Mouse (Mus musculus) thymus, postnatal 14 days (tissue): Measurements from ENCODE around the gene Fancc.
"Not testable (repeated sequence)": the region's sequence is repeated elsewhere in the genome, so short reads cannot be mapped to it uniquely, and the experiment has no call there.

Experiments used
- DNase-seq: peaks from one replicate; pipeline ENCODE4 v3.0.0; 2021

Fancc gene

GRCm38 (mm10) chr13:63315111-63315510 lies 182.0 kb downstream of the Fancc start:
- DNase-seq: not testable (repeated sequence)

DNA sequence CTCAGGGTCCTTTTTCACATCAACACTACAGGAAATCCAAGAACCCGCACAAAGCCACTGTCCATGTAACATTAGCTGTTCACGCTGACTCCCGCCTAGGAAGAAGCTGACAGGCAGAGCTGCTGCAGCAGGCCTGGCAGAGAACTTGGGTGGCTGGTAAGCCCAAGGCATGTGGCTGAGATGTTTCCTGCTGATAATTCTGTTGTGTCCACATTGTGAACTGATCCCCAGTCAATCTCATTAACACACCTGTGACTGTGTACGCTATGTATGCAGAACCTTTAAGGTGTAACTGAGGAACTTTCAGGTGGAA lies 182.5 kb downstream of the Fancc start:
- DNase-seq: no peak

DNA sequence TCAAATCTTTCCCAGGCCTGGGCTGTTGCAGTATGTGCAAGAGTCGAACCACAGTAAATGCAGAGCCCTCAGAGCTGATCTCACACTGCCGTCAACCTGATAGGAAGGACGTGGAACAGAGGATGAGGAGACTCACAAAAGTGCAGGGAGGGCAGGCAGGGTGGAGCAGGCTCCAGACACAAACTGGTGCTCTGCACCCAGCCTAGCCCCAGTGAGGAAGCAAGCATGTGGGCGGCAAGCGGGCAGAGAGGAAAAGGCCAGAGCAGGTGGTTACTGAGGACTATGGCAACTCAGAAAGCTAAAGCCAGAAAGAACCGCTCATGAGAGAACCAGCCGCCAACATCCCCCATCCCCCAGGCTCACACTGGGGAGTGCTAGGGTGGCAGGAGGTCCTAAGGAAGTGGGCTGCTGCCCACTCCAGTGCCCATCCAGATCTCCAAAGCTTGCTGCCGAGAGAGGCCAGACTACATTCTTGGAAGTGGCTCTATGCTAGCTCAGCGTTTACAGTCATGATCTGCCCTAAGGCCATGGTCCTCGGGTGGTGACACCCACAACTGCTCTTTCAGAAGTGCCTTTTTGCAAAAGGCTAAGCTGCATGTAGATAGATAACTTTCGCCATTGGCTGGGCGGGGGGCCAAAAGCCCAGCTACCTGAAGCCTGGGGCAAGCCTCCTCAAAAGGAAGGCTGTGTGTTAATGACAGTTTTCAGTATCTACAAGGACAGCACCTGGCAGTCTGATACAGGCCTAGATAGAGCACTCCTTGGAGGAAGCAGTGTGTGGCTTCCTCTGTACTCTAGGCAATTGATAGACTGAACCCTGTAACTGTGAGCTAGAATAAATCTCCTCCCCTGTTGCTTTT lies 183.1 kb downstream of the Fancc start:
- peak; percentile 26 for DNase-seq

GRCm38 (mm10) chr13:63313247-63313646 lies 183.8 kb downstream of the Fancc start:
- DNase-seq: no peak

GRCm38 (mm10) chr13:63311156-63311555 lies 185.9 kb downstream of the Fancc start:
- DNase-seq: no peak

- no peak for DNase-seq
These were observed 187.5 kb downstream of the Fancc start for GRCm38 (mm10) chr13:63309563-63309962.

DNA sequence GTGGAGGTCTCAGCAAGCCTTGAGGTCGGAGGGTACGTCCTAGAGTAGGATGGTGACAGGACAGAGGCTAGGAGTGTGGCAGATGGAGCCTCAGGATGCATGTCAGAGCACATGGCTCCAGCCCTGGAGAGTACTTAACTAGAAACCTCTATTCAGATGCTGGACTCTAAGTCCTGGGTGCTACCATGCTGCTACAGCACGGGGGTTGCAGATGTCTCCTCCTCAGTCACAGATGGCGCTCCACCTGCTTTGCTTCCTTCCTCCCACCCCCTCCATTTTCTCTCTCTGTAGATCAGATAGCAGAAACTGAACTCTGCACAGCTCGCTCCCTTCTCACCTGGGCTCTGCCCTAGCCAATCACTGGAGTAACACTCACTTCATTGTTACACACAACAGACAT lies 190.3 kb downstream of the Fancc start:
- DNase-seq: peak; percentile 70

- DNase-seq: no peak
These were observed 191.7 kb downstream of the Fancc start for GRCm38 (mm10) chr13:63305160-63306011.

DNA sequence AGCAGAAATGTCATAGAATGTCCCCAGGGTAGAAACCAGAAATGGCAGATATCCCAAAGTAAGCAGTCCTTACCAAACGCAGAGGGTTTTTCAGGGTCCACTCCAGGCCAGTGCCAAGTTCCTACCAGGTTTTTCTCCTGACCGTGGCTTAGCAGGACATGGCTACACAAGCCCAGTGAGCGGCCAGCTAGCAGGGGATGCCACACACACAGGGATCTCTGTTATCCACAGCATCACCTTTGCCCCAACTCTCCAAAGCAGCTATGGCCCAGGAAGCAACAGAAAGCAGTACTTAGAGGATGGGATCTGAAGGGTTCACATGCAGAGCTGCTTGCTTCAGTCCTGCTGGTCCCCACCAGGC lies 192.3 kb downstream of the Fancc start:
- DNase-seq: no peak

DNA sequence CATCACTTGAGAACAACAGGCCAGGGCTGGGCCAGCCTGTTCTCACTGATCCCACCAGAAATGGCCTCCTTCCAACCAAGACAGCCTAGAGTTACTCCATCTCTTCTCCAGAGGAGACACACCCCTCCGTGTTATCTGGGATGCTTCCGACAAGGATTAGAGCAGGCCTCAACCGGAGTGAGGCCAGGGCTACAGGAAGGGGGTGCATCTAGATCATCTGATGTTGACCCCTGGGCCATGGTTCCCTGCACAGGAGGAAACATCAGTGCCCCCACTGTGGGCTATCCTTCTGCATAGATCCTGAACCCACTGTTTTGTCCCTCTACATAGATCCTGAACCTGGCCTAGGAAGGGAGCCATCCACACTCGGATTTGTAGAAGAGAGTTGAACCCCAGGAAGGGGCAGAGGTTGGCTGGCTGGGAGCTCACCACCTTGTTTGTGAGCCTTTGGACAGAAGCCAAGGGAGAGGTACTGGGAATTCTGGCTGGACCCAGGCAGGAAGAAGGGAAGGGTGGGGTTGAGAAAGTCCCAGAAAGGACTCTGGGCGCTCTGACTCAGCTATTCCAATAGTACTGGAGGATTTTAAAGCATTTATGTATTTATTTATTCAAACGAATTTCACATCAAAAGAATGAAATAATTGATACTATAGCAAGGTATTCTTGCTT lies 192.8 kb downstream of the Fancc start:
- DNase-seq: no peak

DNA sequence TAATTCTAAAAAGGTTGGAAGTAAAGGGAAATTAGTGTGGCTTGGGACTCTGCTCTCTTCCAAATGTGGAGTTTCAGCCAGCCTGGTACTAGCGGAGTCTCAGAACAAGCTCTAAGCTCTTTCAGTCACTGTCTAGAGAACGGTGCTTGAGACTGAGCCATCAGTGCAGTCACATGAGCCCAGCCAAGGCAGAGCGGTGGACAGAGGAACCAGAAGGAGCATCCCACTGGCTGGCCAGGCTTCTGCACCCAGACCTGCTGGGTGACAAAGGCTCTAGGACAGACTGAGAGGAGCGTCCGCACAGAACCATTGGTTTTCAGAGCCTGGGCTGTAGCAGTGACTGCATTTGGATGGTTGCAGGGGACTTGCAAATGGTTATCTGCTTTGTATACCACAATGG lies 194.7 kb downstream of the Fancc start:
- no peak for DNase-seq

DNA sequence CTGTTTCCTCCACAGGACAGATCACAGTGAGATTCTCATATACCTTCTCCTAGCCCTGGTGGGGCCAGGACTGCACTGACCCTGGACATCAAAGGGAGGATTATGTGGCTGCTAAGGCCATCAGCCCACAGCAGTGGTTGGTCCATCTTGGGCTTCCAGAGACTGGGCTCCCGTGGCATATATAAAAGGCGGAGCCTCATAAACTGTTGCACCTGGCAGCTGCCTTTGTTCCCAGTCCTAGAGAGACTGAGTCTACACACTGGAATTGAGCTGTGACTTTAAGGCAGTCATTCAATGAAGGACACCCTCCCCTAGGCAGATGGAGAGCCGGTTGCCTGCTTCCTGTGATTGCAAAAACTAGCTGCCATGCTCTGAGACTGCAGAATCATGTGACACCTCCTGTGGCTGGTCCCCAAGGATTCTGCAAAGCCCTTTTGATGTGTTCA lies 195.3 kb downstream of the Fancc start:
- DNase-seq: no peak

DNA sequence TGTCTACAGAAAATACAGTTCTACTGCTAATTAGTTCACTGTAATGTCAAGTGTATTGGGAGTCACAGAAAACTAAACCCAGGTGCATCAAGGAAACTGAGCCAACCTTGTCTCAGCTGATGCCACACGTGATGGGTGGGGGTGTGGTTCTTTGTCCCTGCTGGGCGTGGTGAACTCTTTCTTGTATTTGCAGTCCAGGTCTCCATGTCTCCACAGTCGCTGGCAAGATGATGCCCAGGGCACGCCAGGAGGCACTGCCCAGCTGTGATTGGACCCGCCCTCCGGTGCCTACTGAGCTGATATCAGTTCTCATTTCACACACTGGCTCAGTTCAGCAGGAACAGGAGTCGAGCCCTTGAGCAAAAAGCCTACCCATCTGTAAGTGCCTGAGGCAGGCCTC lies 196.1 kb downstream of the Fancc start:
- no peak for DNase-seq

DNA sequence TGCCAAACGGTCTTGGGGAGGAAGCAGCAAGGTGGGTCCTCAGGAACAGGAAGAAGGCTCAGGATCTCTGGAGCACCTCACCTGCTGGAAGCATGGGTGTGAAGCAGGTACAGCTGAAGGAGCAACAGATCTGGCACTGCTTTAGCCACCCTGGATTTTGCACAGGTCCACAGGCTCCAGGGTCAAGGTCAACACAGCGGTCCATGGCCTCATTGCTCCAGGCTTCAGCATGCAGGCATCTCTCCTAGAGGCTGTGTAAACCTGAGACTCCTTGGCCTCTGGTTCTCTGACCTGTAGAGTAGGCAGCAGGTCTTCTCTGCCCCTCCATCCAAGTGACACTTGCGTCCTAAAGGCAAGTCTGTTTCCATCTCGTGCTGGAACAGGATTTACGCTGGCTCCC lies 198.1 kb downstream of the Fancc start:
- no peak for DNase-seq

GRCm38 (mm10) chr13:63297933-63298332 lies 199.1 kb downstream of the Fancc start:
- DNase-seq: no peak

- DNase-seq: no peak
These were observed 200.1 kb downstream of the Fancc start for GRCm38 (mm10) chr13:63297003-63297402.

DNA sequence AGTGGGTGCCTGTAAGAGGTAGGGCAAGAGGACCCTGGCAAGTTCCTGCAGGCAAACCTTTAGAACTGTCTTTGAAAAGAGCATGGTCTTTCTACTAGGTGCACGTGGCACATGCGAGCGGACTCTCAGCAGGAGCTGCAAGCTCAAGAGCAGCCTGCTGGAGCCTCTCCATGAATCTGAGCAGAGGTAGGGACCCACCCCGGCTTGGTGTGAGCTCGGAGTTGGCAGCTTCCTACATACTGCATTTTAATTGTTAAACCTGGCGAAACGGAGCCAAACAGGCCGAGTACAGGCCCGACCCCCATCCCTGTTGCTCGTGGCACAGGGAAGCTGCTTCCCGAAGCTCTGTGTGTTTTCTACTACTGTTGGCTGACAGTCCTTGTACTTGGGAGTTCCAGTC lies 200.8 kb downstream of the Fancc start:
- no peak for DNase-seq

DNA sequence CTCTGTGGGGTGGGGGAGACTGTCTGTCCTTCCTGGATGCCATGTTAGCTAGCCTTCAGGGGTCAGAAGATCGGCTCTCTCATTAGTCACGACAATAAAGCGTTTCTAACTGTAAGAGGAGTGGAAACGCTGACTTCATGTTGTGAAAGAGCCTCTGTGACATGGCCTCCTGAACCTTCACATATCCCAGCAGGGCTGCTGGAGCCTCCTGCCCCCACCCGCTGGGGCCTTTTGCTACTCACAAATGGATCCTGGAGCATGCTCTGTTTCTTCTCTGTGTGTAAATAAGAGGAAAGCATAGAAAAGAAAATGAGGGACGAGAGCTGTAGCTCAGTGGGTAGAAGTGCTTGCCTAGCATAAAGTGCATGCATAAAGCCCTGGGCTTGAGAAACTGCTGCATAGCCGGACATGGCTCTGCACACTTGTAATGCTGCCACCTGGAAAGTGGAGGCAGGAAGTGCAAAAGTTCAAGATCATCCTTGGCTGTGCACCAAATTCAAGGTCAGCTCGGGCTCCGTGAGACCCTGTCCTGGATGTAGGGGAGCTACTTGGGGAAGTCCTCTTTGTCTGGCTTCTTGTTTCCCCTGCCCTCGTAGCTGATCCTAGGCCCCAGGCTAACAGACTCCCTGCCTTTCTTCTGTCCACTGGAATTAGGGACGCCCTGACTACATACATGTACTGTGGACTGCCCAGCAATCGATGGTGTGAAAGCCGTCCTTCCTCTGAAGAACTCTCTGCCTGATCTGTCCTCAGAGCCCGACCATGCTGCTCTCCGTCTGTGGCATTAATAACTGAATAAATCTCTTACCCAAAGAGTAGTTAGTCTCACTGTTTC lies 202.5 kb downstream of the Fancc start:
- peak; percentile 30 for DNase-seq

GRCm38 (mm10) chr13:63293647-63294046 lies 203.4 kb downstream of the Fancc start:
- no peak for DNase-seq

GRCm38 (mm10) chr13:63291016-63291415 lies 206.1 kb downstream of the Fancc start:
- no peak for DNase-seq

DNA sequence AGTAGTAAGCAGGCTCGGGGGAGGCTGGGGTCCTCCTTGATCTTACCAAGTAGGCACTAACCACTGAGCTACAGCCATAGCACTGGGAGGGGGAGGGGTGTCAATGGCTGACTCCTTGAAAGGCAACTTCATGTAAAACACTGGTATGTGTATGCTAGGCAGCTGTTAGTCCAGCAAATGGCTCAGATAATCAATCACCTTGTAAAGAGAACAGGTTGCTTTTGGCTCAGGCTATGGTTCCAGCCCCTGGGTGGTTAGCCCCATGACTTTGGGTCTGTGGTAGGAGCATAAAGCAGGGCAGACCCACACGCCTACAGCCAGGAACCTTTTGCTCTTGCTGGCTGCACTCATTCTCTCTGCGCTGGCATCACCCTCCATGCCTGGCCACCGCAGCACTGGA lies 207.0 kb downstream of the Fancc start:
- no peak for DNase-seq

GRCm38 (mm10) chr13:63289687-63290086 lies 207.4 kb downstream of the Fancc start:
- no peak for DNase-seq

DNA sequence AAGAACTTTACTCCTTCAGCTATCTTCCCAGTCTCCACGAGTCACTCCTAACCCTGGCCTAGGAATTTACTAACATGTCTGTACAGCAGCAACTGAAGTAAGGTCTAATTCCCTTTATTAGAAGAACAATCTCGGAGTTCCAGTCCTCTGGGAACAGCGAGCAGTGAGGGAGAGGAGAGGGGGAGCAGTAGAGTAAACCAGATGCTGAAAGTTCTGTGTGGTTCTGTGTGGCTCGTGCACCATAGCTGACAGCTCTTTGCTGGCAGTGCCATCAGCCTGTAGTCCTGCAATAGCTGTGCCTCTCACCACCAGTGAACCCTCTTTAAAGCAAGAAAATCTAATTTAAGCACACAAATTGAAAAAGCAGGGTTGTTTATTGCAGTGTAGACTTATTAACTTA lies 207.9 kb downstream of the Fancc start:
- no peak for DNase-seq
